Mouse (Mus musculus) thymus, postnatal 0 days (tissue): ENCODE data around the gene Spen. TPM values are rescaled to one million over a fixed set of nuclear protein-coding genes. Genes with fewer than 3 reads are reported as not detected.
A peak's percentile ranks its signal among the peaks of the same experiment; 100 is the strongest.

Experiments
- DNase-seq: peaks from one replicate; pipeline ENCODE4 v3.0.0-alpha.2; 2015; ENCODE audit warnings: low spot score
- polyA plus RNA-seq: library from polyadenylated mRNA; unstranded; fragments of >200 nt; fragmentation: Nextera tagmentation; extraction: Ambion mirVana; gene quantifications from 2 replicates; pipeline ENCODE4 v1.2.1, GENCODE M21; 2015

Spen gene
- polyA plus RNA-seq, 1 experiment from 2014 or later, result 9.3 TPM

- no peak for DNase-seq
These were observed 87.1 kb downstream of the Spen start for GRCm38 (mm10) chr4:141451251-141451650.

- DNase-seq, result no peak
These were observed 92.2 kb downstream of the Spen start for GRCm38 (mm10) chr4:141446211-141446610.

GRCm38 (mm10) chr4:141445328-141445720 is 93.1 kb downstream of the Spen start:
- DNase-seq, result no peak

- peak; percentile 92 for DNase-seq
These were observed 93.7 kb downstream of the Spen start, which contains the start of gene Zbtb17 for GRCm38 (mm10) chr4:141444451-141445327. Gene Zbtb17 (plus strand): TSS chr4:141444654.

- no peak for DNase-seq
These were observed 94.6 kb downstream of the Spen start for GRCm38 (mm10) chr4:141443641-141444429.

GRCm38 (mm10) chr4:141440877-141441276 is 97.5 kb downstream of the Spen start:
- no peak for DNase-seq

- no peak for DNase-seq
These were observed 99.2 kb downstream of the Spen start for GRCm38 (mm10) chr4:141439083-141439803.

GRCm38 (mm10) chr4:141435974-141436373 is 102.4 kb downstream of the Spen start, which contains the start of gene Srarp:
Gene Srarp (minus strand): TSS chr4:141436105.
- no peak for DNase-seq

- DNase-seq, result no peak
These were observed 105.2 kb downstream of the Spen start for GRCm38 (mm10) chr4:141433191-141433590.

- no peak for DNase-seq
These were observed 105.7 kb downstream of the Spen start for GRCm38 (mm10) chr4:141432666-141433065.

GRCm38 (mm10) chr4:141430997-141431396 is 107.4 kb downstream of the Spen start:
- DNase-seq, result peak; percentile 58

- DNase-seq, result no peak
These were observed 108.5 kb downstream of the Spen start for GRCm38 (mm10) chr4:141429847-141430246.

GRCm38 (mm10) chr4:141429381-141429780 is 109.0 kb downstream of the Spen start:
- DNase-seq, result no peak

- DNase-seq, result no peak
These were observed 110.5 kb downstream of the Spen start for GRCm38 (mm10) chr4:141427921-141428320.

- no peak for DNase-seq
These were observed 111.3 kb downstream of the Spen start for GRCm38 (mm10) chr4:141426796-141427745.

- DNase-seq, result peak; percentile 49
These were observed 112.6 kb downstream of the Spen start for GRCm38 (mm10) chr4:141425484-141426479.

- DNase-seq, result no peak
These were observed 114.5 kb downstream of the Spen start for GRCm38 (mm10) chr4:141423691-141424431.

GRCm38 (mm10) chr4:141423288-141423687 is 115.1 kb downstream of the Spen start:
- no peak for DNase-seq
